13 mouse cellular contexts compared by ENCODE assay signal in genomic region chr6:100298945-100299344, GRCm38 (mm10). TPM values are rescaled to one million over a fixed set of nuclear protein-coding genes. Genes with fewer than 3 reads are reported as not detected.
A peak's percentile ranks its signal among the peaks of the same experiment; 100 is the strongest.
DNase-seq lines count a peak whose midpoint lies in the region; ATAC-seq and TF ChIP-seq lines count a peak whose summit lies in the region.
"Had no signal": no experiment of that assay in that cellular context is flagged by ENCODE, and none has a peak within 500 bp of the region (broad histone marks: within the 10 kb centered on the region; RNA-seq: fewer than 3 reads in every experiment).

No protein-coding gene starts in this region.

- H3K9ac ChIP-seq in forebrain, embryonic 14.5 days (ENCODE audit: low read length) = no peak overlapping the region
- no peak overlapping the region for H3K9ac ChIP-seq in forebrain, embryonic 13.5 days
- no peak overlapping the region for H3K9ac ChIP-seq in liver, postnatal 0 days (replicated peaks)
- H3K9ac ChIP-seq in liver, embryonic 12.5 days = no peak overlapping the region
- H3K9ac ChIP-seq in hindbrain, embryonic 13.5 days = no peak overlapping the region
- H3K9ac ChIP-seq: embryonic facial prominence, embryonic 15.5 days; stomach, embryonic 15.5 days had no signal

- 28% methylated on average over 4 of the region's 4 CpGs for WGBS in forebrain, embryonic 14.5 days
- WGBS in forebrain, embryonic 13.5 days = 44% methylated on average over 4 of the region's 4 CpGs
- 54% methylated on average over 4 of the region's 4 CpGs for WGBS in liver, postnatal 0 days (ENCODE audit: insufficient replicate concordance)
- 55% methylated on average over 4 of the region's 4 CpGs for WGBS in liver, embryonic 12.5 days (ENCODE audit: insufficient replicate concordance)
- 47% methylated on average over 4 of the region's 4 CpGs for WGBS in hindbrain, embryonic 13.5 days

- peak; percentile 27 for DNase-seq in forebrain, embryonic 14.5 days (ENCODE audit: low spot score)
- peak; percentile 47 for DNase-seq in liver, postnatal 0 days
- peak; percentile 67 for DNase-seq in adipocyte (ENCODE audit: low spot score)
- DNase-seq in heart, postnatal 36 days = peak; percentile 19 to 39
- DNase-seq in layer of hippocampus, adult 9-11 months = no peak
- DNase-seq: liver; right cerebral cortex, postnatal 25 days had no signal

- no peaks in the 10 kb centered on the region for H3K4me1 ChIP-seq in forebrain, embryonic 14.5 days (ENCODE audit: control insufficient read depth, insufficient read depth, low read length)
- no peaks in the 10 kb centered on the region for H3K4me1 ChIP-seq in forebrain, embryonic 13.5 days
- peaks cover 21% of the 10 kb centered on the region for H3K4me1 ChIP-seq in liver, postnatal 0 days (ENCODE audit: insufficient read depth)
- H3K4me1 ChIP-seq in liver, embryonic 12.5 days = peaks cover 3% of the 10 kb centered on the region; the same call in 1 of the 2 replicates
- H3K4me1 ChIP-seq in hindbrain, embryonic 13.5 days (replicated peaks) = no peaks in the 10 kb centered on the region
- H3K4me1 ChIP-seq: megakaryocyte, embryonic 14.5 days had no signal

- no peak overlapping the region for H3K27ac ChIP-seq in forebrain, embryonic 14.5 days (ENCODE audit: low read depth, low read length)
- no peak overlapping the region for H3K27ac ChIP-seq in forebrain, embryonic 13.5 days
- H3K27ac ChIP-seq in liver, postnatal 0 days (ENCODE audit: low read depth) = no peak overlapping the region
- H3K27ac ChIP-seq in liver, embryonic 12.5 days = no peak overlapping the region
- H3K27ac ChIP-seq in hindbrain, embryonic 13.5 days = no peak overlapping the region
- H3K27ac ChIP-seq: embryonic facial prominence, embryonic 15.5 days; stomach, embryonic 15.5 days had no signal

- no peaks in the 10 kb centered on the region for H3K36me3 ChIP-seq in forebrain, embryonic 14.5 days (ENCODE audit: control insufficient read depth, insufficient read depth, low read length)
- no peaks in the 10 kb centered on the region for H3K36me3 ChIP-seq in forebrain, embryonic 13.5 days (ENCODE audit: poor library complexity, severe bottlenecking)
- no peaks in the 10 kb centered on the region for H3K36me3 ChIP-seq in liver, postnatal 0 days (replicated peaks; ENCODE audit: insufficient read depth, low read length)
- H3K36me3 ChIP-seq in liver, embryonic 12.5 days = no peaks in the 10 kb centered on the region
- no peaks in the 10 kb centered on the region for H3K36me3 ChIP-seq in hindbrain, embryonic 13.5 days
- H3K36me3 ChIP-seq: embryonic facial prominence, embryonic 15.5 days; stomach, embryonic 15.5 days had no signal

- intact Hi-C loops in heart, postnatal 36 days (cut with DNase I) = no loop called here

- H3K9me3 ChIP-seq in forebrain, embryonic 14.5 days (replicated peaks; ENCODE audit: control insufficient read depth, low read length) = no peaks in the 10 kb centered on the region
- H3K9me3 ChIP-seq in forebrain, embryonic 13.5 days (replicated peaks) = no peaks in the 10 kb centered on the region
- H3K9me3 ChIP-seq in liver, postnatal 0 days (ENCODE audit: low read length) = no peaks in the 10 kb centered on the region
- H3K9me3 ChIP-seq in liver, embryonic 12.5 days (replicated peaks) = no peaks in the 10 kb centered on the region
- no peaks in the 10 kb centered on the region for H3K9me3 ChIP-seq in hindbrain, embryonic 13.5 days
- H3K9me3 ChIP-seq: embryonic facial prominence, embryonic 15.5 days; stomach, embryonic 15.5 days had no signal

- no peak for TF ChIP-seq CTCF in liver, postnatal 0 days (IDR thresholded peaks at IDR 0.05; ENCODE audit: low read depth)

- no peak for ATAC-seq in forebrain, embryonic 14.5 days
- no peak for ATAC-seq in forebrain, embryonic 13.5 days
- no peak for ATAC-seq in liver, postnatal 0 days
- no peak for ATAC-seq in liver, embryonic 12.5 days
- no peak for ATAC-seq in hindbrain, embryonic 13.5 days (ENCODE audit: low FRiP score)

- H3K4me2 ChIP-seq in forebrain, embryonic 14.5 days (ENCODE audit: low read length) = no peak overlapping the region
- no peak overlapping the region for H3K4me2 ChIP-seq in forebrain, embryonic 13.5 days
- no peak overlapping the region for H3K4me2 ChIP-seq in liver, postnatal 0 days (ENCODE audit: low read depth, low read length)
- no peak overlapping the region for H3K4me2 ChIP-seq in liver, embryonic 12.5 days
- no peak overlapping the region for H3K4me2 ChIP-seq in hindbrain, embryonic 13.5 days
- H3K4me2 ChIP-seq: embryonic facial prominence, embryonic 15.5 days; stomach, embryonic 15.5 days had no signal

- H3K27me3 ChIP-seq in forebrain, embryonic 14.5 days (replicated peaks; ENCODE audit: control insufficient read depth, insufficient read depth, low read length) = no peaks in the 10 kb centered on the region
- no peaks in the 10 kb centered on the region for H3K27me3 ChIP-seq in forebrain, embryonic 13.5 days
- H3K27me3 ChIP-seq in liver, postnatal 0 days (ENCODE audit: insufficient read depth, low read length) = no peaks in the 10 kb centered on the region
- H3K27me3 ChIP-seq in liver, embryonic 12.5 days (replicated peaks) = peaks cover 34% of the 10 kb centered on the region
- peaks cover 34% of the 10 kb centered on the region; the same call in 1 of the 2 replicates for H3K27me3 ChIP-seq in hindbrain, embryonic 13.5 days
- H3K27me3 ChIP-seq: embryonic facial prominence, embryonic 15.5 days; stomach, embryonic 15.5 days had no signal

- H3K4me3 ChIP-seq in forebrain, embryonic 14.5 days (ENCODE audit: low read depth, low read length) = no peak overlapping the region
- no peak overlapping the region for H3K4me3 ChIP-seq in forebrain, embryonic 13.5 days
- no peak overlapping the region for H3K4me3 ChIP-seq in liver, postnatal 0 days (ENCODE audit: low read depth, low read length)
- H3K4me3 ChIP-seq in liver, embryonic 12.5 days = no peak overlapping the region
- no peak overlapping the region for H3K4me3 ChIP-seq in hindbrain, embryonic 13.5 days
- H3K4me3 ChIP-seq: embryonic facial prominence, embryonic 15.5 days; megakaryocyte, embryonic 14.5 days; stomach, embryonic 15.5 days had no signal

- TF ChIP-seq EP300 in liver, postnatal 0 days (IDR thresholded peaks at IDR 0.05; ENCODE audit: low read depth) = no peak

RNA-seq across cellular contexts. Expression of gene Rybp, which starts 11.7 kb away (rescaled TPM):
- 16.7 and 16.9 TPM in 2 replicates for polyA plus RNA-seq in forebrain, embryonic 14.5 days (2014; fragmentation: Nextera tagmentation; extraction: Ambion mirVana)
- 19.1 and 19.9 TPM in 2 replicates for polyA plus RNA-seq in forebrain, embryonic 13.5 days (2015; fragmentation: Nextera tagmentation; extraction: Ambion mirVana)
- polyA plus RNA-seq in liver, postnatal 0 days (2015; fragmentation: Nextera tagmentation; extraction: Ambion mirVana) = 5.8 and 6.7 TPM in 2 replicates
- 9.8 and 10.0 TPM in 2 replicates for polyA plus RNA-seq in liver, embryonic 12.5 days (2016; fragmentation: Nextera tagmentation; extraction: Ambion mirVana)
- total RNA-seq in heart, postnatal 36 days (2021) = 10 to 100 TPM; 11.4 to 14.9 TPM
- polyA plus RNA-seq in hindbrain, embryonic 13.5 days (2015; fragmentation: Nextera tagmentation; extraction: Ambion mirVana) = 18.2 and 19.0 TPM in 2 replicates
